Mouse (Mus musculus) layer of hippocampus, postnatal 10 days (tissue): ENCODE data around the gene Pold2. TPM values are rescaled to one million over a fixed set of nuclear protein-coding genes. Genes with fewer than 3 reads are reported as not detected.
"Not testable (repeated sequence)": the region's sequence is repeated elsewhere in the genome, so short reads cannot be mapped to it uniquely, and the experiment has no call there.

Experiments used
- DNase-seq, 2 experiments: peaks; one replicate each; pipeline ENCODE4 v3.0.0; 2021; ENCODE audit warnings: low spot score in 2 of 2
- total RNA-seq, 2 experiments: library from RNA; stranded (reverse); gene quantifications; 2 replicates each; pipeline ENCODE4 v1.2.3; 2021

Gene Pold2
- total RNA-seq, 2 experiments from 2014 or later, result 21.5 to 32.3 TPM

DNA sequence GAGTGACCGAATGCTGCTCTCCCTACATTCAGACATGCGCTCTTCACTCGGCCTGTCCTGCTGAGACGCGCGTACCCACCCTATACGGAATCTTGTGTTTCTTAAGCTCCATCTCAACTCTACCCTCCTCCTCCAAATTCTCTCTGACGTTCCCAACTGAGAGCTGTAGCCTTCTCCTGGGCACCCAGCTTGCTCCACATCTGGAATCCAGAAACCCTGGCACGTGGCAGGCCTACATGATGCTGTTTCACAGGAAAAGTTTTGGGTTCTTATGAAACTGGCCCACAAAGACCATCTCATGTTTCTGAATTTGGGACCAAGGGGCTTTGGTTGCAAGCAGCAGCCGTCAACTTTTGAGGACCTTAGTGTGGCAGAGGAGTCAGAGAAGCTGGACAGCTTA, 21.2 kb upstream of the Pold2 start:
- no peak for DNase-seq

GRCm38 (mm10) chr11:5898531-5898930, 20.4 kb upstream of the Pold2 start, which contains the start of gene Myl7:
Gene Myl7 (minus strand): TSS chr11:5898782.
- no peak for DNase-seq

DNA sequence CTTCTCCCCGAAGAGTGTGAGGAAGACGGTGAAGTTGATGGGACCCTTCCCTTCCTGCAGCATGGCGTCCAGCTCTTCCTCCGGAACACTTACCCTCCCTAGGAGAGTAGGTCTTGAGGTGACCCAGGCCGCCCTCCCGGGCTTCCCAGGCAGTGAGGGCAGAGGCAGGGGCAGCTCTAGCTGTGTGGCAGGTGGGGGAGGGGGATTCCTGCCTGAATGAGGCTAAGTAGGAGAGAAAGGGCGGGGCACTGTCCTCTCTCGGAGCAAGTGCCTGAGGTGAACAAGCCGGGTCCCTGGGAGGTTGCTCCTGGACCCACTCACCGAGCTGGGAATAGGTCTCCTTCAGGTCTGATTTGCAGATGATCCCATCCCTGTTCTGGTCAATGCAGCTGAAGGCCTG, 19.7 kb upstream of the Pold2 start:
- DNase-seq, result no peak

GRCm38 (mm10) chr11:5897230-5897629, 19.1 kb upstream of the Pold2 start:
- DNase-seq, result no peak

DNA sequence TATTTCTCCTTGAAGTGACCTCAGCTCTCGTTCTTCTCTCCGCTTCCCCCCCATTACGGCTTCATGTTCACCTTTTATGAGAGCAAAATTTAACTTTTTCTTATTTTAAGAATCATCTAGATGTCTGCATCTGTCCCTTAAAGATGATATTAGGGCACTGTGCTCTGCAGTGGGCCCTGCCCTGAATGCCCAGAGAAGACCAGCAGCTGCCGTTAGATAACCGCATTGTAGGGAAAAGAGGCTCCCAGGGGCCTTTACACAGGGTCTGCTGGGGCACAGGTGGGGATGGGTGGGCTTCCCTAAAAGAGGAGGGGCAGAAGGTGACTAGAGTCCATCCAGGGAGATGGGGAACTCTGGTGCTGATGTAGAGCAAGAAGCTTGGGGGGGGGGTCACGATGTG, 15.7 kb upstream of the Pold2 start:
- DNase-seq, result no peak

DNA sequence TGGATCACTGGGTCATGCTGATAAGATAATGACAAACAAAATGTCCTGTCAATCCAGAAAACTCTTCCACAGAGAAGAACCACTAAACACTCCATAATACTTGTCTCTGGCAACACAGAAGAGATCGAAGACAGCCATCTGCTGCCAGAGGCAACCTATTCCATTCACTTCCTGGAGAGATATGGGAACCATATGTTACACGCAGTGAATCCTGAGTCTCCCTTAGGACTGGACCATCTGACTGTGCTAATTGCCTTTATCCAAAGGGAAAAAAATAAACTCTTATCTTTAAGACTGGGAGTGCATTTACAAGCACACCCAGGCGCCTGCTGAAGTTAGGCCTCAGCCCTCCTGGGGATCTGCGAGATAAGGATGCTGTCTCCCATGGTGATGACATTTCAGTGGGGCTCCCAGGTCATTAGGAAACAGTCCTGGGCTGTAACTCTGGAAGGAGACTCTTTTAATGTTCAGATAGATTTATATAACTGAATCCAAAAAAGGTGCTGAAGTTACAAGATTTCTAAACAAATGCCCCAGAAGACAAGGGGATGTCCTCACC, 14.8 kb upstream of the Pold2 start:
- no peak for DNase-seq

DNA sequence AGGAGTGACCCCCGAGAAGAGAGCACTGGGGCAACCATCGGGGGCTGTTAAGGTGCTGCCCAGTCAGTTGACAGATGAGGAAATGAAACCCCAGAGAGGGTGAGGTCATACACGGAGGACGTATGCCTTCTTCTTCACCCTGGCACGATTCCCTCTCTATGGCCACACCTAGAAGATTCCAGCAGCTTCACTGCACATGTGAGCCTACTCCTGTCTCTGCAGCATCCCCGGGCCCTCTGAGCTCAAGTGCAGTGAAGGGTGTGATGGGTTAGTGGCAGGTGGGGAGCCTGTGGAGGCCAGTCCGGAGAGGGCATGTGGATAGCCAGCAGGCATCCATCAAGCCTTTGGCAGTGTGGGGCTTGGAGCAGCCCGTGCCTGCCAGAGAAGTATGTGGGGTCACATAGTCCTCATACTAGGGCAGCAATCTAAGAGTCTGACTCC, 14.1 kb upstream of the Pold2 start:
- DNase-seq, result no peak

- not testable (repeated sequence) for DNase-seq
Measured at GRCm38 (mm10) chr11:5888563-5888962, 10.5 kb upstream of the Pold2 start.

GRCm38 (mm10) chr11:5887250-5887649, 9.2 kb upstream of the Pold2 start:
- no peak for DNase-seq

GRCm38 (mm10) chr11:5886187-5886586, 8.1 kb upstream of the Pold2 start:
- DNase-seq, result peak; percentile 74 to 81

DNA sequence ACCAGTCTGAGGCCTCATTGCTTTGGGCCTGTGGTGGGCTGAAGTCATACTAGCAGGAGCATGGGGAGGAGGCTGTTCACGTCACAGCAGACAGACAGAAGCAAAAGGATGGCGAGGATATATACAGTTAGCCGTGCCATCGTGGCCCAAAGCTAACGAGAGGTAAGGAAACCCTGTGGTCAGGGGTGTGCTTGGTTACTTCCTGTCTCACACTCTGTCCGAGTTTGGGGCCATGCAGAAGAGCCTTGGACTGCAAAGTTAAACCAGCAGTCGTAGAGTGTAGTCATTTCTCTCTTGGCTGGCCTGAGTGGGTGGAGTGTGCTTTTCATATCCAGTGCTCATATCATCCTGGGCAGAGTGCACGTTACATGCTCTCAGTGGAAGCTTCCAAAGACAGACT, 4.4 kb upstream of the Pold2 start:
- DNase-seq, result no peak

- peak; percentile 80 to 81 for DNase-seq
Measured at GRCm38 (mm10) chr11:5879905-5880304, 1.8 kb upstream of the Pold2 start.

- no peak for DNase-seq
Measured at GRCm38 (mm10) chr11:5878661-5879060, 569 bp upstream of the Pold2 start.

- no peak for DNase-seq
Measured at GRCm38 (mm10) chr11:5877421-5877820, 671 bp downstream of the Pold2 start.

DNA sequence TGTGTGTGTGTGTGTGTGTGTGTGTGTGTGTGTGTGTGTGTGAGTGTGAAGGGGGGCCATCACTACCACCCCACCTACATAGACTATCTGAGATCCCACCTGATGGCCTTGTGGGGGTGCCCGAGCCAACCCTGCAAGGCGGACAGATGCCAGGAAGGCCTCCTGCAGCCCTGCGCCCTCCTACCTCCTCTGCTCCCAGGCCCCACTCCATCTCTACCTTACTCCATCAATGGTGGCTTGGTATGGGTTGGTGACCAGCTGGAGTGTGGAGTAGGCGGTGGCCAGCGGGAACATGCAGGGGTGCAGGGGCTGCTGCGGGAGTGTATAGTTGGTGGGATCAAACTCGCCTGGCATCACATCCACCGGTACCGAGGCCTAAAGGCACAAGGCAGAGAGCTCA, 4.9 kb downstream of the Pold2 start:
- no peak for DNase-seq

- no peak for DNase-seq
Measured at GRCm38 (mm10) chr11:5872707-5873106, 5.4 kb downstream of the Pold2 start.

GRCm38 (mm10) chr11:5870069-5870468, 8.0 kb downstream of the Pold2 start:
- DNase-seq, result no peak

- DNase-seq, result no peak
Measured at GRCm38 (mm10) chr11:5869331-5869730, 8.8 kb downstream of the Pold2 start.

DNA sequence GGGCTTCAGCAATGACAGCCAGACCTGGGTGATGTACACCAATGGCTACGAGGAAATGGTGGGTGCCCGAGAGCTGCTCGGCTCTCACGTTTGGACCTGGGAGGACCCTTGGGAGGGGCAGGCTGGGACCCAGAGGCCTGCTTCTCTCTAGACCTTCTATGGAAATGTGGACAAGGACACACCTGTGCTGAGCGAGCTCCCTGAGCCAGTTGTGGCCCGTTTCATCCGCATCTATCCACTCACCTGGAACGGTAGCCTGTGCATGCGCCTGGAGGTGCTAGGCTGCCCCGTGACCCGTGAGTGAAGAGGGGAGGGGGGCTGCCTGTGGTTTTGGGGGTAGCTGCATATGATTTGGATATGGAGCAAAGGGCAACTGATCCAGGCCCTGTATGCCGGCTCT, 9.8 kb downstream of the Pold2 start:
- no peak for DNase-seq

GRCm38 (mm10) chr11:5867196-5867595, 10.9 kb downstream of the Pold2 start:
- no peak for DNase-seq

DNA sequence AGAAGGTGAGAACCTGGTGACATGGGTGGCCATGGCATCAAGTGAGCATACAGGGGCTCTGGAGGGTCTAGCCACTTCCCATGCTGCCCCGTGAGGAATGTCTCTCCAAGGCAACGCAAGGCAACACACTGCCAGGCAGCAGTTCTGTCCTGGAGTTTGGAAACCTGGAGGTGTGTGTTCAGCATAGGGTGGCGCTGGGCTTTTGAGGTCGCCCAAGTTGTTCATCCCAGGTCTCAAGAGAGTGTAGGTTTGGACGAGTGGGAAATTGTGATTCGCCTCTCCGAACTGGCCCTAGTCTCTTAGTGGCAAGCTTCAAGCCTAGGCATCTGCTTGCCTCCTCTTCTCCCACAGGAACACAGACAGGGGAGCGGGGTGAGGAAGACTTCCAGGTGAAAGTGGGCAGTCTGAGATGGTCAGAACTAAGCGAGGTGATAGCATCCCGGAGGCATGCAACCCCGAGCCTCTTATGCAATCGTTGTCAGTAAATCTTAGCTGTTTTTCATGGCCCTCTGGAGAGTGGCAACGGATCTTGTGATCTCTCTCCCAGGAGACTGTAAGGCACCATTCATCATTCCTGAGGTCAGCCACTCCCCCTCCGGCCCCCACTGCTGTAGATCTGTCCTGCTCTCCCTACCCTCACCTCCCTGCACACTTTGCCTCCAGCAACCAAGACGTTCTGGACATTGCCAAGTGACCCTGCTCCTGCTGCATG, 15.5 kb downstream of the Pold2 start:
- no peak for DNase-seq

DNA sequence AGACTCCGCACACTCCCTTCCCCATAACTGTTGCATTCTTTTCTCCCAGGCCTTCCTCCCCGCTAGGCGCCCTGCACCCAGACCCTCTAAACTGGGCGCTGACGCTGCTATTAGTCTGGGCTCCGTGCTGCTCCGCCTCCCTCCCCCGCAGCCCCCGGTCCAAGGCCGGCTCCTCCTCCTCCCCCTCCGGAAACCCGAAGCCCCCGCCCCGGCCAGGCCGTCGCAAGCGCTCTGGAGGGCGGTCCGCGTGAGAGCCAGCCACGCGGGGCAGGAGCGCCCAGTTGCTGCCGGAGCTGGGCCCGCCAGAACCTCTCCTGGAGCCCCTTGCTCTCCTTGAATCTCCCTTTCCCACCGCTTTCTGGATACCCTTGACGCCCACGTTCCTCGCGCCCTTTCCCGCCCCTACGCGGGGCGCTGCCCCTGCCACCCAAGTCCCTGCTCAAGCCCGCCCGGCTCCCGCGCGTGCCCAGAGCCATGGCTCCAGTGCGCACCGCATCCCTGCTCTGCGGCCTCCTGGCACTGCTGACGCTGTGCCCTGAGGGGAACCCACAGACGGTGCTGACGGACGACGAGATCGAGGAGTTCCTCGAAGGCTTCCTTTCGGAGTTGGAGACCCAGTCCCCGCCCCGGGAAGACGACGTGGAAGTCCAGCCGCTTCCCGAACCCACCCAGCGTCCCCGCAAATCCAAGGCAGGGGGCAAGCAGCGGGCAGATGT, 16.3 kb downstream of the Pold2 start, which contains the start of gene Aebp1:
TSS of gene Aebp1 (plus strand) at position 270 of the 716 bp plus-strand sequence.
- DNase-seq, result peak; percentile 32 to 46
